Mouse (Mus musculus): ENCODE results near the gene Col4a3.

GRCm38 (mm10) chr1:82635254-82635620, 48.5 kb downstream of the Col4a3 start:
- TF ChIP-seq POLR2A (IDR thresholded peaks at IDR 0.05; ENCODE audit: borderline replicate concordance, control insufficient read depth, low read depth, low read length): no peak
- TF ChIP-seq CTCF (IDR thresholded peaks at IDR 0.05; ENCODE audit: control insufficient read depth, insufficient read depth, low read length): no peak

All from bone marrow, adult 2 months (tissue).